Mouse (Mus musculus): ENCODE measurements around the gene Grik3. TPM values are rescaled to one million over a fixed set of nuclear protein-coding genes. Genes with fewer than 3 reads are reported as not detected.

The Grik3 gene
- polyA plus RNA-seq, 1 experiment from 2014 or later: not detected

DNA sequence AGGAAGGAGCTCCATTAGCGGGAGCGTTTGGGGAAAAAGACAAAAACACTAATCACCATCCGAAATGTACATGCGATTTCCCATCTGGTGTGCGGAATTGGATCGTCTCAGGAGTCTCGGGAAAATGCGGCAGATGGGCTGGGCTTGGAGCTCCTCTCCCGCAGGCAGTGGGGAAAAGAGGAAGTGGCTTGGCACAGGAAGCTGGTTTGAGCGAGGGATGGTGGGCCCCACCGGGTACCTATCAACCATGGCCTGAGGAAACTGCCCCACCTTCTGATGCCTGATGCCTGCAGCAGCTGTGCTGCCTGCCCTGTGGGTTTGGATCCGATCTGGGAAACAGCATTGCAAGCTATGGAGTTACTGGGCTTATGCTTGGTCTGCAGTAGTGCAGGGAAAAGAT lies 12.4 kb upstream of the Grik3 start:
- ATAC-seq (ENCODE audit: insufficient read depth): no peak
- Histone ChIP-seq H3K4me2 (no peak overlapping the region), H3K36me3 (replicated peaks) (no peaks in the 10 kb centered on the region), H3K4me1 (replicated peaks) (no peaks in the 10 kb centered on the region), H3K27me3 (peaks cover 25% of the 10 kb centered on the region), H3K27ac (replicated peaks) (no peak overlapping the region), H3K9me3 (replicated peaks) (no peaks in the 10 kb centered on the region), H3K9ac (no peak overlapping the region), H3K4me3 (replicated peaks) (no peak overlapping the region)
- WGBS (ENCODE audit: insufficient replicate concordance): 19% methylated on average over 12 of the region's 12 CpGs

- H3K4me3 ChIP-seq (replicated peaks): no peak overlapping the region
These were observed 9.2 kb upstream of the Grik3 start for GRCm38 (mm10) chr4:125481256-125481655.

GRCm38 (mm10) chr4:125484131-125484530 lies 6.4 kb upstream of the Grik3 start:
- WGBS (ENCODE audit: insufficient replicate concordance): 17% methylated on average over 8 of the region's 8 CpGs
- no peaks in the 10 kb centered on the region for H3K4me1 ChIP-seq (replicated peaks)
- no peak overlapping the region for H3K27ac ChIP-seq (replicated peaks)
- H3K36me3 ChIP-seq (replicated peaks): no peaks in the 10 kb centered on the region
- no peak overlapping the region for H3K9ac ChIP-seq
- H3K4me3 ChIP-seq (replicated peaks): no peak overlapping the region
- no peak for ATAC-seq (ENCODE audit: insufficient read depth)
- peaks cover 73% of the 10 kb centered on the region for H3K27me3 ChIP-seq
- H3K9me3 ChIP-seq (replicated peaks): no peaks in the 10 kb centered on the region
- no peak overlapping the region for H3K4me2 ChIP-seq

More at GRCm38 (mm10) chr4:125481256-125481655, 9.2 kb upstream of the Grik3 start:
- no peak overlapping the region for H3K9ac ChIP-seq
- H3K27me3 ChIP-seq: peaks cover 47% of the 10 kb centered on the region
- H3K4me1 ChIP-seq (replicated peaks): no peaks in the 10 kb centered on the region
- no peak for ATAC-seq (ENCODE audit: insufficient read depth)
- 24% methylated on average over 3 of the region's 3 CpGs for WGBS (ENCODE audit: insufficient replicate concordance)
- no peak overlapping the region for H3K4me2 ChIP-seq
- no peaks in the 10 kb centered on the region for H3K36me3 ChIP-seq (replicated peaks)
- H3K27ac ChIP-seq (replicated peaks): no peak overlapping the region
- no peaks in the 10 kb centered on the region for H3K9me3 ChIP-seq (replicated peaks)

DNA sequence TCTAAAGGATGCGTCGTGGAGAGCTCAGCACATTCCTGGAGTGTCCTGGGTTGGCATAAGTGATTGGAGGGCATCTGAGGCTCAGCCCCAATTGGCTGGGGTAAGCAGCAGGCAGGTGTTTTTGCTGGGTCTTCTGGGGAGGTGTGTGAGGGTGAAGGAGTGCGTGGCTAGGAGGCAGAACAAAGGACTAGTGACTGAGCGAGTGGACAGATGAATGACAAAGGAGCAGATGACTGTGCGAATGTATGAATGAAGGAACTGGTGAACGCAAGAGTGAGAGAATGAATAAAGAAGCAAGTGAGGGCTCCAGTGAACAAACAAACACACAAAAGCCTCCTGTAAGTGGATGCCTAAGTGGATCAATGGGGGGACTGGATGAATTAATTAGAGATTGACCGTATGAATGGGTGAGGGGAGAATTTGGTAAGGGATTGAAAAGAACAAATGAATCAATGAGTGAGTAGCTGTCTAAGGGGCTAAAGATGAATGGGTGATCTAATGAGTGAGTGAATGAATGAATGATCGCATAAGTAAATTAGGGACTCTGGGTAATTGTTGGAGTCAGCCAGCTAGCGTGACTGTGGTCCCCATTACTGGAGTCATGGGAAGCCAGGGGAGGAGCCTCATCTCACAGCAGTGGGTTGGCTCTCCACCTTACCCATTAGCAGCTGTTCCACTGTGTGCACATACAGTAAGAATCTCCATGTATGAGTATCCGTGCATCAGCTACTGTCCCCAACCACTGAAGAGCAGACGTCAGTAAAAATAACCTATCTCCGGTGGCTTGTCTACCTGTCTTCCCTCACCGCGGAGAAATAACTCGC lies 4.9 kb upstream of the Grik3 start:
- Histone ChIP-seq H3K9ac (no peak overlapping the region), H3K27ac (replicated peaks) (no peak overlapping the region), H3K9me3 (replicated peaks) (no peaks in the 10 kb centered on the region), H3K36me3 (replicated peaks) (no peaks in the 10 kb centered on the region), H3K27me3 (peaks cover 84% of the 10 kb centered on the region), H3K4me3 (replicated peaks) (no peak overlapping the region), H3K4me1 (replicated peaks) (no peaks in the 10 kb centered on the region), H3K4me2 (no peak overlapping the region)
- 40% methylated on average over 15 of the region's 15 CpGs for WGBS (ENCODE audit: insufficient replicate concordance)
- ATAC-seq (ENCODE audit: insufficient read depth): no peak

DNA sequence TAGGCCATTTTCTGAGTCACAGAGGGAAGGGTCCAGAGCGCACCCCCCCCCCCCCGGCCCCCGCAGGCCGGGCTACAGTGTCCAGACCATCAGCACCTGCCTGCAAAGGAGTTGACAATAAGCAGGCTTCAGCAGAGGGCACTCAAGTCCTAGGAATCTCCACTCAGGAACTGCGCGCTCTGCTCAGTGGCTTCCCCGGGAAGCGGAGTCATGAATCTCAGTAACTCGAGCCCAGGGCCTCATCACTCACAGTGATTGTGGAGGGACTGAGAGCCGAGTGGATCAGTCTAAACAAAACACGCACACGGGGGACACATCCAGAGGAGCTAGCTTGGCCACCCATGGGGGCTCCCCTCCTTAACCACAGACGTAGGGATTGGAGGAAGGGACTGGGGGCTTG lies 3.9 kb upstream of the Grik3 start:
- 7% methylated on average over 13 of the region's 13 CpGs for WGBS (ENCODE audit: insufficient replicate concordance)
- no peaks in the 10 kb centered on the region for H3K36me3 ChIP-seq (replicated peaks)
- H3K4me1 ChIP-seq (replicated peaks): no peaks in the 10 kb centered on the region
- no peak for ATAC-seq (ENCODE audit: insufficient read depth)
- no peaks in the 10 kb centered on the region for H3K9me3 ChIP-seq (replicated peaks)
- H3K4me3 ChIP-seq (replicated peaks): no peak overlapping the region
- H3K27me3 ChIP-seq: peaks cover 86% of the 10 kb centered on the region
- H3K4me2 ChIP-seq: no peak overlapping the region
- H3K9ac ChIP-seq: no peak overlapping the region
- H3K27ac ChIP-seq (replicated peaks): no peak overlapping the region

- Histone ChIP-seq H3K4me3 (replicated peaks) (no peak overlapping the region), H3K36me3 (replicated peaks) (no peaks in the 10 kb centered on the region), H3K9ac (no peak overlapping the region), H3K9me3 (replicated peaks) (no peaks in the 10 kb centered on the region), H3K27me3 (peaks cover 88% of the 10 kb centered on the region), H3K27ac (replicated peaks) (no peak overlapping the region), H3K4me2 (no peak overlapping the region), H3K4me1 (replicated peaks) (no peaks in the 10 kb centered on the region)
- 6% methylated on average over 7 of the region's 7 CpGs for WGBS (ENCODE audit: insufficient replicate concordance)
- no peak for ATAC-seq (ENCODE audit: insufficient read depth)
These were observed 3.5 kb upstream of the Grik3 start for GRCm38 (mm10) chr4:125487031-125487430.

DNA sequence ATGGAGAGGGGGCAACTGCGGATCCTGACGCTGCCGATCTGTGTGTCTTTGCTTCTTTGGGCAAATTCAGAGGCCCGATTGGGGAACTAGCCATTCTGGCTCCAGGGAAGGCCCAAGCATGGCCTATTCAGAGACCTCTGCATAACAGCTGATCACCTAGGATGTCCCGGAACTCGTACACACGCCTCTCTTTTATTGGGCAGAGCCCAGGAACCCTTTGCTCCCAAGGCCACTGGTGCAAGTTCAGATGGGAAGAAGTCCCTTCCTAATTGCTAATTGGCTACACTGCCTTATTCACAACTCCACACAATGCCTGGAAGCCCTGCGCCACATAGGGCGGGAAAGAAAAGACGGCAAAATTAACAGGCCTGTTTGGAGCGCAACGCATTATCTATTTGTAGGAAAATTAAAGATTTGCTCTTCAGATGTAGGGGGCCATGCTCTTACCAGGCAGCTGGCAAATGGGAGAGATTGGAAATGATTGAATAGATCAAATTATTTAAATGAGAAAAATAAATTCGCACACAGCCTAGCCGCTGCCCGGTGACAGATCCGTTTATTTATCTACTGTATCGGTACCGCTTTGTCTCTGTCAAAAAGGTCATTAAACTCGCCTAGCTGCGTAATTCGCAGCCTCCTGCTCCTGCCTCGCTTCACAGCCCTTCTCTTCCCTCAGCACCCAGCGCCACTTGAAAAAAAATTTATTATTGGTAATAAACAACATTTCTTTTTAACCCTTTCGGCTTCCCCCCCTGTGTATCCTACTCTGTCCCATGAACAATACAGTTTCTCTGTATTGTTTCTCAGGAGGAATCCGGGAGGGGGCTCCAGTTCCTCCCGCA lies 1.5 kb upstream of the Grik3 start:
- Histone ChIP-seq H3K4me2 (no peak overlapping the region), H3K4me3 (replicated peaks) (no peak overlapping the region), H3K9ac (no peak overlapping the region), H3K9me3 (replicated peaks) (no peaks in the 10 kb centered on the region), H3K27ac (replicated peaks) (no peak overlapping the region), H3K4me1 (replicated peaks) (no peaks in the 10 kb centered on the region), H3K27me3 (peaks cover 96% of the 10 kb centered on the region), H3K36me3 (replicated peaks) (no peaks in the 10 kb centered on the region)
- whole genome bisulfite sequencing (ENCODE audit: insufficient replicate concordance): 3% methylated on average over 26 of the region's 26 CpGs
- no peak for ATAC-seq (ENCODE audit: insufficient read depth)

DNA sequence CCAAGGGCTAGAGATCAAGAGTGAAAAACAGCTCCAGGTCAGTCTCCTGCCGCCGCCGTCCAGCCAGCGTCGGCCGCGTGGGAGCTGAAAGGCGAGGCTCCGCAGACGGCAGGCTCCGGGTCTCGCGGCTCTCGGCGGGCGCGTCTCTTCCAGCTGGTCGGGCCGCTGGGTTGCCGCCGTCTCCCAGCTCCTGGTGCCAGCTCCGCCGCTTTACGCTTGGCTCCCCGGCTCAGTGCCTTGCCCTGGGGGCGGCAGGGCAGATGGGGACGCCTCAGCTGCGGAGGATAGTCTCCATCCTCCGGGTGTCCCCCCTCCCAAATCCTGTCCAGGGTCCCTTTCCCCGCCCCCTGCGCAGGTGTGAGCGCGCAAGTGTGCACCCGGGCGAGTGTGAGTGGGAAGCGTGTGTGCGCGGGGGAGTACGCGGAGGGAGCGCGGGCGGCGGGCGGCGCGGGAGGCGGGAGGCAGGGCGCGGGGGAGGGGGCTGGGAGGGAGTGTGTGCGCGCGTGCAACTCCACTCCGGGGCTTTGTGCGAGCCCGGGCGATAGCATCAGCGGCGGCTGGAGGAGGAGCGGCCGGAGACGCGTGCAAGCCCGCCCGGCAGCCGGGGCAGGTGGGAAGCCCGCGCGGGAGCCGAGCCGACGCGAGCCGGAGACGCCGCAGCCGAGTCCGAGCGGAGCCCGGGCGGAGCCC lies 454 bp upstream of the Grik3 start:
- no peak overlapping the region for H3K4me2 ChIP-seq
- no peak overlapping the region for H3K9ac ChIP-seq
- ATAC-seq (ENCODE audit: insufficient read depth): no peak
- WGBS (ENCODE audit: insufficient replicate concordance): 3% methylated on average over 80 of the region's 81 CpGs
- H3K4me1 ChIP-seq (replicated peaks): no peaks in the 10 kb centered on the region
- no peak overlapping the region for H3K27ac ChIP-seq (replicated peaks)
- no peaks in the 10 kb centered on the region for H3K9me3 ChIP-seq (replicated peaks)
- no peak overlapping the region for H3K4me3 ChIP-seq (replicated peaks)
- no peaks in the 10 kb centered on the region for H3K36me3 ChIP-seq (replicated peaks)
- H3K27me3 ChIP-seq: peaks cover 100% of the 10 kb centered on the region

GRCm38 (mm10) chr4:125491505-125492121 lies 1.1 kb downstream of the Grik3 start:
- ATAC-seq (ENCODE audit: insufficient read depth): no peak
- 1% methylated on average over 42 of the region's 42 CpGs for WGBS (ENCODE audit: insufficient replicate concordance)
- H3K9ac ChIP-seq: no peak overlapping the region
- peaks cover 99% of the 10 kb centered on the region for H3K27me3 ChIP-seq
- H3K36me3 ChIP-seq (replicated peaks): no peaks in the 10 kb centered on the region
- no peak overlapping the region for H3K4me2 ChIP-seq
- H3K4me3 ChIP-seq (replicated peaks): no peak overlapping the region
- H3K9me3 ChIP-seq (replicated peaks): no peaks in the 10 kb centered on the region
- no peak overlapping the region for H3K27ac ChIP-seq (replicated peaks)
- H3K4me1 ChIP-seq (replicated peaks): no peaks in the 10 kb centered on the region

DNA sequence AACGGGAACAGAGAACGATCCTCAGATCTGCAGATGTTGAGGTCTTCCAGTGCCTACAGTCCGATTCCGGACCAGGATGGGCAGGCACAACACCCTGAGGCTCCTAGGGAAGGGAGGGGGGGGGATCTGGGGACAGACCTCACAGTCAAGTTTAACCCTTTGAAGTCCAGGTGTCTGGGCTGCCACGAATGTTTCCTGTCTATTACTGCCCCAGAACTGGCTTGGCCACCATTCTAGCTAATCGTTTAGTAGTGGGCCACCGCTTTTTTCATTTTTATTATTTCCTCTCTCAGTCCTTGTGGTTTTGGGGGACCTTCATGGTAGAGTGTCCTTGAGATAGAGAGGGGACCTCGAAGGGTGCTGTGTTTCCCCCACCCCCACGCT lies 1.6 kb downstream of the Grik3 start:
- Histone ChIP-seq H3K36me3 (replicated peaks) (no peaks in the 10 kb centered on the region), H3K27me3 (peaks cover 97% of the 10 kb centered on the region), H3K9me3 (replicated peaks) (no peaks in the 10 kb centered on the region), H3K4me2 (no peak overlapping the region), H3K4me3 (replicated peaks) (no peak overlapping the region), H3K27ac (replicated peaks) (no peak overlapping the region), H3K4me1 (replicated peaks) (no peaks in the 10 kb centered on the region), H3K9ac (no peak overlapping the region)
- WGBS (ENCODE audit: insufficient replicate concordance): 8% methylated on average over 9 of the region's 9 CpGs
- ATAC-seq (ENCODE audit: insufficient read depth): no peak

DNA sequence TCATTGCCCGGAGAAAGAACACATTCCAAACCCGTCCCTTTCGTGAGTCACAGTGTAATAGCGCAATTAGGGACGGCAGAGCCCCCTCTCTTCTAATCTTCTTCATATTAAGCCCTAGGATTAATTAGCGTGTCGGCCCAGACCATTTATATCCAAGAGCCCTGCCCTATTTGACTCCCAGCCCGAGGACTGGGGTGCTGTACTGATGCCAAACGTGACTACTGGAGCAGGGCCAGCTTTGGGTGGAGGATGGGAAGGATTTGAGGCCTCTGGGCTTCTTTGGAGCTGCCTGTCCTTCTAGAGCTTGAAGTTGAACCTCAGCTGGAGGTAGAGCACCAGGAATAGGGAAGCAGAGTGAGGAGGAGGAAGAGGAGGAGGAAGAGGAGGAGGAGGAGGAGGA lies 2.2 kb downstream of the Grik3 start:
- H3K4me2 ChIP-seq: no peak overlapping the region
- H3K36me3 ChIP-seq (replicated peaks): no peaks in the 10 kb centered on the region
- no peak overlapping the region for H3K9ac ChIP-seq
- no peak overlapping the region for H3K4me3 ChIP-seq (replicated peaks)
- no peaks in the 10 kb centered on the region for H3K4me1 ChIP-seq (replicated peaks)
- ATAC-seq (ENCODE audit: insufficient read depth): no peak
- no peaks in the 10 kb centered on the region for H3K9me3 ChIP-seq (replicated peaks)
- no peak overlapping the region for H3K27ac ChIP-seq (replicated peaks)
- 21% methylated on average over 9 of the region's 9 CpGs for WGBS (ENCODE audit: insufficient replicate concordance)
- peaks cover 97% of the 10 kb centered on the region for H3K27me3 ChIP-seq
